Mouse (Mus musculus) spleen, embryonic (tissue): ENCODE measurements around the gene Foxr1.

Source experiments
- CTCF ChIA-PET: fragments of 350-600 bp; sonication (Branson Sonifier 250); formaldehyde crosslinking; loops from one replicate; lab custom pipeline; 2022; lab: Charles Lee

Foxr1 gene

DNA sequence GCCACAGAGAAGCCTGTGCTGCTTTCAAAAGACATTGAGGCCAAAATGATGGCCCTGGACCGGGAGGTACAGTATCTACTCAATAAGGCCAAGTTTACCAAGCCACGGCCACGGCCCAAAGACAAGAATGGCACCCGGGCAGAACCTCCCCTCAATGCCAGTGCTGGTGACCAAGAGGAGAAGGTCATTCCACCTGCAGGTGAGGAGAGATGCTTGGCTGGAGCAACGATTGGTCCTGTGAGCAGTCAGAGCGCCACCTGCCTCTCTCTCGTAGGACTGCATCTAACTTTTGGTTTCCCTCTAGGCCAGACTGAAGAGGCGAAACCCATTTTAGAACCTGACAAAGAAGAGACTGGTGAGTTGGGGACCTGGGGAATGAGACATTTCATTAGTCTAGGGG lies 51.7 kb downstream of the Foxr1 start:
- CTCF ChIA-PET = no interaction called here

GRCm38 (mm10) chr9:44387221-44387620 lies 53.7 kb downstream of the Foxr1 start:
- CTCF ChIA-PET = no interaction called here

- CTCF ChIA-PET = no interaction called here
Measured at GRCm38 (mm10) chr9:44384596-44384995, 56.3 kb downstream of the Foxr1 start.
